Mouse (Mus musculus) forebrain, embryonic 16.5 days (tissue): ENCODE results near the gene Abca14. TPM values are rescaled to one million over a fixed set of nuclear protein-coding genes. Genes with fewer than 3 reads are reported as not detected.
"Not testable (repeated sequence)": the region's sequence is repeated elsewhere in the genome, so short reads cannot be mapped to it uniquely, and the experiment has no call there.

Experiments used
- ATAC-seq: fragments of 200-750 bp; cut with Nextera tagmentation; 2 replicates; pipeline ENCODE4 v1.8.0; 2017; ENCODE audit warnings: mild to moderate bottlenecking, moderate library complexity
- H3K27ac ChIP-seq: fragments of 300-500 bp; sonication (generic); 2 replicates; pipeline ENCODE4 v1.5.1; 2014; ENCODE audit warnings: low read length, control low read depth
- H3K27me3 ChIP-seq: fragments of 300-500 bp; sonication (generic); replicated peaks from 2 replicates; pipeline ENCODE4 v1.6.1; 2014; ENCODE audit warnings: low read length; ENCODE audit not compliant: control insufficient read depth, insufficient read depth
- H3K36me3 ChIP-seq: fragments of 300-500 bp; sonication (generic); 2 replicates; pipeline ENCODE4 v1.6.1; 2014; ENCODE audit not compliant: control insufficient read depth, insufficient read depth
- H3K4me1 ChIP-seq: fragments of 300-500 bp; sonication (generic); replicated peaks from 2 replicates; pipeline ENCODE4 v1.6.1; 2014; ENCODE audit warnings: low read length; ENCODE audit not compliant: control insufficient read depth, insufficient read depth
- H3K4me2 ChIP-seq: fragments of 300-500 bp; sonication (generic); 2 replicates; pipeline ENCODE4 v1.6.1; 2014; ENCODE audit warnings: mild to moderate bottlenecking, low read length, control low read depth
- H3K4me3 ChIP-seq: fragments of 300-500 bp; sonication (generic); replicated peaks from 2 replicates; pipeline ENCODE4 v1.5.1; 2014; ENCODE audit warnings: mild to moderate bottlenecking, low read length, control low read depth
- H3K9ac ChIP-seq: fragments of 300-500 bp; sonication (generic); replicated peaks from 2 replicates; pipeline ENCODE4 v1.6.1; 2014; ENCODE audit warnings: low read depth, low read length, control low read depth
- H3K9me3 ChIP-seq: fragments of 300-500 bp; sonication (generic); 2 replicates; pipeline ENCODE4 v1.6.1; 2016; ENCODE audit warnings: low read length; ENCODE audit not compliant: control insufficient read depth
- WGBS: fragments of 180-500 bp; shearing (Covaris S2); extraction: QIAGEN DNeasy Blood & Tissue Kit; methylation state at CpG from one replicate; pipeline ENCODE4 v1.1.7; 2014; 5-methylcytosine and 5-hydroxymethylcytosine counted together
- polyA plus RNA-seq: library from polyadenylated mRNA; unstranded; fragments of >200 nt; fragmentation: Nextera tagmentation; extraction: Ambion mirVana; gene quantifications from 2 replicates; pipeline ENCODE4 v1.2.1, GENCODE M21; 2015

Abca14 gene
- polyA plus RNA-seq, 1 experiment from 2014 or later: not detected

DNA sequence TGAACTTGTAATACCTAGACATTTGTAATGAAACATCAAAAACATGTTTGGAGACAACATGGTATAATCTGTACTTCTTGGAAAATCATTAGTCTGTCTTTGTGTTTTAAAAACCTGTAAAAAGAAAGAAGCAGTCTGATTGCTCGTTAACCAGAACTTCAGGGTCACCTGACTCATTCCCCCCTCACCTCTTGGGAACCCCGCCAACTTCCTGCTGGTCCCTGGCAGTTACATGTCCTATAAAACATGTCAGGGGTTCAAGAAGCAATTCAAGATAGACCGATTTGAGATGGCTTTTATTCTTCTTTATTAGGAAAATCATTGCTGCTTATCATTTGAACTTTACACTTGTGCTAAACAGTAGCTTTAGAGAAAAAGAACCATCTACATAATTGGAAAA lies 81.5 kb downstream of the Abca14 start:
- no peaks in the 10 kb centered on the region for H3K36me3 ChIP-seq
- H3K4me3 ChIP-seq: no peak overlapping the region
- no peaks in the 10 kb centered on the region for H3K9me3 ChIP-seq
- ATAC-seq: no peak
- H3K27ac ChIP-seq: no peak overlapping the region
- no peak overlapping the region for H3K4me2 ChIP-seq
- no peaks in the 10 kb centered on the region for H3K27me3 ChIP-seq
- no peak overlapping the region for H3K9ac ChIP-seq
- WGBS: 44% methylated on average over 3 of the region's 3 CpGs
- H3K4me1 ChIP-seq: no peaks in the 10 kb centered on the region

DNA sequence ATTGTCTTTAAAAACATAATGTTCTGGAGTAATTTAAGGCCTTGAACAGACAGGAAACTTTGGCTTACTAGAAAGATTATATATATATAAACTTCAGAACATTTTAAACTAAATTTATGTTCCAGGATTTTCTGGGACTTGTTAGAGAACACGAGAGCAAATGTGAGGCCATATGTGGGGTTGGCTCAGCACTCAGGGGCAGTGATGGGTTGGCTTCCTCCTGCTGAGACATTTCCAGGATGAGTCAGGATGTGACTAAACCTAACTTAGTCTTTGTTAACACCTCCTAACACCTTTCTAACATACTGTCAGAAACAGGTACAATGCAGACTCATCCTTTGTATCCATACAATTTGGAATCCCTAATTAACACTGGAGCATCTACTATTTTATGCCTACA lies 112.3 kb downstream of the Abca14 start:
- WGBS: 68% methylated on average over 1 of the region's 1 CpGs
- Histone ChIP-seq H3K4me2 (no peak overlapping the region), H3K27ac (no peak overlapping the region), H3K4me1 (no peaks in the 10 kb centered on the region), H3K9ac (no peak overlapping the region), H3K36me3 (no peaks in the 10 kb centered on the region), H3K9me3 (no peaks in the 10 kb centered on the region), H3K27me3 (no peaks in the 10 kb centered on the region), H3K4me3 (no peak overlapping the region)
- no peak for ATAC-seq

DNA sequence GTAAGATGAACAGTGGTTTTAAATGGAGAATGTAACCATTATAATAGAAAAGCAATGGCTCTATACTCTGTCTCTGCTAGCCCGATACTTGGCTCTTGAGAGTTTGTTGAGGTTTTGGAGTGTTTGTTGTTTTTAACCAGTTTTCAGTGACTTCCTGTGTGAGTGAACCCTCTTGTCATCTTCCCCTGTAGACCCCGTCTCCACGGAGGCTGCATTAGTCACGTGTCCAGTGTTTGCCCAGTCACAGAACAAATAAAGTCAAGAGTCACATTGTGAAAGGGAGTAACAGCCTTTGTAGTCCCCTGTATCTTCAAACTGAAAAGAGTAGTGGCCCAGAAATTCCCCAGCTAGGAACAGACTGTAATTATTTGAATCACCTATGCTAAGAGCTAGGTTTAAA lies 119.2 kb downstream of the Abca14 start:
- H3K4me2 ChIP-seq: no peak overlapping the region
- no peaks in the 10 kb centered on the region for H3K36me3 ChIP-seq
- H3K27me3 ChIP-seq: no peaks in the 10 kb centered on the region
- no peak overlapping the region for H3K4me3 ChIP-seq
- no peak overlapping the region for H3K9ac ChIP-seq
- H3K4me1 ChIP-seq: peaks cover 4% of the 10 kb centered on the region; the same call in 1 of the 2 replicates
- H3K9me3 ChIP-seq: no peaks in the 10 kb centered on the region
- no peak for ATAC-seq
- 60% methylated on average over 4 of the region's 4 CpGs for WGBS
- H3K27ac ChIP-seq: no peak overlapping the region

DNA sequence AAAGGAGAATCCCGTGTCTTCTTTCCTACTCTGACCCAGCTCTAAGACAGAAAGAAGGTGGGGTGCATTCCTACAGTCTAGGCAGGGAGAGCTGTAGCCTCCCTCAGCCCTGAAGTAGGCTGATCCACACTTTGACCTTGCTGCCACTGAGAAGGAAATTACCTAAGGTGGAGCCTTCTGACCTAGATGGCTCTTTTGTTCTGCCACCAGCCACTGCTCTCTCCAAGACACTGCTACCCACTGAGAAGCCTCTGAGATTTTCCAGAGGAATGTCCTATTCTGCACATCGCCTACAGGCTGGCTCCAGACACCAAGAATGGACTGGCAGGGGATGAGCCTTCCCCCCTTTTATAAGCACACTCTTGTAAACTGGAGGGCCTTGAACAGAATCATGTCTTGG lies 122.2 kb downstream of the Abca14 start:
- not testable (repeated sequence) for H3K4me1 ChIP-seq, ATAC-seq

DNA sequence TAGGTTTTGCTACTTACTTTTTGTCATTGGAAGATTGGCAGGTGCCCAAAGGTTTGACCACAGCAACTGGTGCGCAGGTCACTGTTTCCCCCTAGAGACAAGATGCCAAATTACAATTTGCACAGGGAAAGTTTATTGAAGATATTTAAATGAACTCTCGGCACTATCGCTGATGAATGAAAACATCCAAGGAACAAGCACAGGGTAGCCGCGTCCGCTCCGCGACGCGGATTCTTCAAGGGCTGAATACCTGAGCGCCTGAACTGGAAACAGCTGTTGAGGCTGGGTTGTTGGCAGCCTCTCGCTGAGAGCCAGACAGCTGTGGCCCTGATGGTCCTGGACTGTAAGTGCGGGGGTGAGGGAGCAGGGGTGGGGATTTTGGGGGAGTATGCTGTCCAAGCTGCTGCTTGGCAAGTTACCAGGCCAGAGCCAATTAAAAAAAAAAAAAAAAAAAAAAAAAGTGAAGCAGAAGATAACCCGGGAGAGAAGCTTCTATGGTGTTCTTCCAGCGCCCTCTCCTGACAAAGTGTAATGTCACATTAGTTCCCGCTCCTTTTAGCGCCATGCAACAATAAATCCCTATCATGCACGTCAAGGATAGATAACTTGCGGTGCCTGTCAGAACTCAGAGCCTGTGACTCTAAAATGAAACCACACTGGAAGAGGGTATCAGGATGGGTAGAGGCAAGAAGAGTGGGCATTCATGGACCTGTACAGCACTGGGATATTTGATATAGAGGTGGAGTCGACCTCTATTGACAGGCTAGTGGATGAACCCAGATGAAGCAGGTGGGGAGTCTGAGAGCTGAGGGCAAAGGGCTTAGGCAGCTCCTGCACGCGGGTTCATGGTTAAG lies 123.7 kb downstream of the Abca14 start:
- H3K4me3 ChIP-seq: peak overlapping the region; percentile 6; the same call in 1 of the 2 replicates
- H3K27me3 ChIP-seq: no peaks in the 10 kb centered on the region
- H3K9me3 ChIP-seq: no peaks in the 10 kb centered on the region
- WGBS: 12% methylated on average over 22 of the region's 22 CpGs
- H3K27ac ChIP-seq: no peak overlapping the region
- H3K4me2 ChIP-seq: peak overlapping the region; percentile 37
- H3K4me1 ChIP-seq: peaks cover 7% of the 10 kb centered on the region
- H3K9ac ChIP-seq: no peak overlapping the region
- H3K36me3 ChIP-seq: no peaks in the 10 kb centered on the region
- ATAC-seq: peak; percentile 58; the same call in 1 of the 2 replicates

More for the DNA sequence above, 122.2 kb downstream of the Abca14 start:
- H3K4me3 ChIP-seq, H3K27ac ChIP-seq, H3K27me3 ChIP-seq, H3K9ac ChIP-seq, H3K4me2 ChIP-seq, H3K36me3 ChIP-seq, H3K9me3 ChIP-seq: not testable (repeated sequence)
- WGBS: 72% methylated on average over 2 of the region's 2 CpGs

DNA sequence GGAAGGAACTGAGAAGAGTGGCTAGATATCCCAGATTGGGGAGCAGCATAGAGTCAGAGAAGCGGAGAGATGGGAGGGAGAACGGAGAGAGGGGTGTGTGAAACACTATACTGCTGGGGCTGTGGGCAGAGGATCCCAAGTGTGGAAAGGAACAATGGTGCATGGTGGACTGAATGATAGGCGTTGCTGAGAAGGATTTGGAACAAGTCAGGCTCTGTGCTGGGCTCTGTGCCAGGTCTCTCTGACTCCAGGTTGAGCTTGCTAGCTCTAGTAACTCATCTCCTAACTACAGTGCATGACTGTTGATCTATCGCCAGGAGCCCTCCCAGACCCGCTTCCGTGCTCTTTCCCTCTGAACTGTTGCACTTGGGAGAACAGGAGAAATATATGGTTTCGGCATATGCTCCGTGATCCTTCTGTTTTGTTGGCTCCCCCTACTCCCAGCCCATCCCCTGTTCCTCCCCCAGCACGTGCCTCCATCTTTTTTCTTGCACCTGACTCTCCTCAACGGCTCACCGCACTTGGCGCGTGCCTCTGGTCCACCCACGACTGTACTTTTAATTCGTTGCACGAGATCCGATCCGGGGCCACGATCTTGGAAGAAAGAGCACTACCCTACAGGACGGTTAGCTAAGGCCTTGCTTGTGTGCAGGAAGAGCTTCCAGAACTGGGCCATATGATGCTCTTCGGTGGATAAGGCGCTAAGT lies 124.5 kb downstream of the Abca14 start, which contains the start of gene Abca15:
TSS of gene Abca15 (plus strand) at position 584 of the 707 bp plus-strand sequence.
- Histone ChIP-seq H3K4me3 (no peak within 1 kb of the TSS; the same call in 1 of the 2 replicates), H3K4me1 (peaks cover 7% of the 10 kb centered on the region), H3K27ac (no peak within 1 kb of the TSS), H3K27me3 (no peaks in the 10 kb centered on the region), H3K4me2 (peak within 1 kb of the TSS; percentile 37), H3K9me3 (no peaks in the 10 kb centered on the region), H3K36me3 (no peaks in the 10 kb centered on the region), H3K9ac (no peak within 1 kb of the TSS)
- ATAC-seq: peak; percentile 49; the same call in 1 of the 2 replicates
- WGBS: 76% methylated on average over 22 of the region's 22 CpGs

DNA sequence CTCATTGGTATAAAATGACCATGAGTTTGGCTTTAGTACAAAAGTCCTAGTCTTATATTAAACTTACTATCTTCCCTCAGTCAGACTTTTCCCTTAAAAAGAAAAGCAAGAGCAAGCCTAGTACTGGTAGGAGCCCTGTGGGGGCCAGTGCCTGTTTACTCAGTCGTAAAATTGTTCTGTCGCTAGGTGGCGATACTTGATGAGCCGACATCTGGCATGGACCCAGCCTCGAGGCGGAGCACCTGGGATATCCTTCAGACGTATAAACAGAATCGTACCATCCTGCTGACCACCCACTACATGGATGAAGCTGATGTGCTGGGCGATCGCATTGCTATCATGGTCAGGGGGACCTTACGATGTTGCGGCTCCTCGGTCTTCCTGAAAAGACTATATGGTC lies 157.4 kb downstream of the Abca14 start:
- Histone ChIP-seq H3K27ac (no peak overlapping the region), H3K4me2 (no peak overlapping the region), H3K9ac (no peak overlapping the region), H3K4me3 (no peak overlapping the region), H3K27me3 (no peaks in the 10 kb centered on the region), H3K4me1 (no peaks in the 10 kb centered on the region), H3K36me3 (no peaks in the 10 kb centered on the region), H3K9me3 (no peaks in the 10 kb centered on the region)
- ATAC-seq: no peak
- 37% methylated on average over 13 of the region's 13 CpGs for WGBS

Other genes starting within 250 kb of the Abca14 start
- not detected in 2 replicates for gene Dnah3, start 108.7 kb upstream of the Abca14 start, polyA plus RNA-seq
- gene Tmem159, start 101.6 kb upstream of the Abca14 start, polyA plus RNA-seq: 6.7 and 7.9 TPM in 2 replicates
- gene Zp2, start 58.7 kb upstream of the Abca14 start, polyA plus RNA-seq: not detected in 2 replicates
- gene Anks4b, start 30.1 kb upstream of the Abca14 start, polyA plus RNA-seq: not detected in 2 replicates
- gene Crym, start 1.9 kb upstream of the Abca14 start, polyA plus RNA-seq: 43.4 and 55.3 TPM in 2 replicates
- not detected in 2 replicates for gene Abca15, start 124.7 kb downstream of the Abca14 start, polyA plus RNA-seq
- not detected in 2 replicates for gene Abca16, start 205.7 kb downstream of the Abca14 start, polyA plus RNA-seq